Mouse (Mus musculus): ENCODE data around the gene Dact3.

Dact3 gene

DNA sequence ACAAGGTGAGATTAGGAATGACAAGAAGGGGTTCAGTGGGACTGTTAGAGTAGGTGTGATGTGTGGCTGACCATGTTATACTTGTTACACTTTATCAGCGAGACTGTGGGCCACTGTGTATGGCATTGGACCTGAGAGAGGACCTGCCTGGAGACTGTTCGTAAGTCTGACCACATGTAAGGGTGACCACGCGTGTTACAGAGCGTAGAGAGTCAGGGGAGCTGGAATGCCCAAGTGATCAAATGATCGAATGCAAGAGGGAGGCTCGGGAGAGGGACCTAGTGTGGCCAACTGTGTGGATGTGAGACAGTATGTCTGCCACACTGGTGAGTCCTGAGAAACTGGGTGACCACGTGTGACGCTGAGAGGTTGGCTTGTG, 17.2 kb downstream of the Dact3 start:
- DNase-seq (ENCODE audit: low spot score) = no peak

DNA sequence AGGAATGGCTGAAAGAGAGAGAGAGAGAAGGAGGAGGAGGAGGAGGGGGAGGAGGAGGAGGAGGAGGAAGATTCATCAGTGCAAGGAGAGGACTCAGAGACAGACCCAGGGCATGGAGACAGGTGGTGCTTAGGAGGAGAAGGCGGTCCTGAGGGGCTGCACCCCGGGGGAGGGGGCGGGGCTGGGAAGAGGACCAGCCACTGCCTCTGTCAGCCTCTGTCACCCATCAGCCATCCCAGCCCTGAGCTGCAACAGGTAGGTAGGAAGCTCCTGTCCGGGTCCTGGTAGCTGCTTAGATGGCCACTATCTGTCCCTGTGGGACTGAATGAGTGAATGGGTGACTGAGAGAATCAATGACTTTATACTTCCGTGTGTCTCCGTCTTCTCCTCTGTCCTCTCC, 18.5 kb downstream of the Dact3 start:
- no peak for DNase-seq (ENCODE audit: low spot score)

DNA sequence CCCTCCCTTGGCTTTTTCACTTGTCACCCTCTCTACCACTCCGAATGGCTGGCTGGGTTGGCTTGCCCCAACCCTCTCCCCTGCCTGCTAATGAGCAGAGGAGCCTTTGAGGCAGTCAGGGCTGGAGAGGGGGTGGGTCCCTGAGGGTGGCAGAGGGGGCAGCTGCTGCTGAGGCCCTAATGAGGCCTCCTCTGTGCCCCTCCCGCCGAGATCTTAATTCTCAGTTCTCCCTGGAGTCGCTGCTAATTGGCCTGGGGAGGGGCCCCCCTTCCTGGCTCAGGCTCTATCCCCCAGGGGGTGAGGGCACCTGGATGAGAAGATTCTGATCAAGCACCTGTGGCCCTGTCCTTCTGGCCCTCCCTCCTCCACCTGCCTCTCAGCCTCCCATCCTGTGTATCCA, 19.2 kb downstream of the Dact3 start:
- DNase-seq (ENCODE audit: low spot score) = no peak

DNA sequence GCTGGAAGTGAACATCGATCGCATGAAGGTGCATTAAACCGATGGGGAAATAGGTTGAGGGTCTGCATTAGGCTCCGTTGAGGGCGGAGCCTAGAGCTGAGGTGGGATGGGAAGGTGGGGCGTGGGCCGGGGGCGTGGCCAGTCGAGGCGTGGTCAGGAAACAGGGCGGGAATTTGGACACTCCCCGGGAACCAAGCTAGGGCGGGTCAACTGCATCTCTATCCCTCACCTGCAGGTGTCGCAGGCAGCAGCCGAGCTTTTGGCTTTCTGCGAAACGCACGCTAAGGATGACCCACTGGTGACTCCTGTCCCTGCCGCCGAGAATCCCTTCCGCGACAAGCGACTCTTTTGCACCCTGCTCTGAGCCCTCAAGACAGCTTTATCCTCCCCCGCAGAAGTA, 19.9 kb downstream of the Dact3 start:
- peak; percentile 72 for DNase-seq (ENCODE audit: low spot score)

DNA sequence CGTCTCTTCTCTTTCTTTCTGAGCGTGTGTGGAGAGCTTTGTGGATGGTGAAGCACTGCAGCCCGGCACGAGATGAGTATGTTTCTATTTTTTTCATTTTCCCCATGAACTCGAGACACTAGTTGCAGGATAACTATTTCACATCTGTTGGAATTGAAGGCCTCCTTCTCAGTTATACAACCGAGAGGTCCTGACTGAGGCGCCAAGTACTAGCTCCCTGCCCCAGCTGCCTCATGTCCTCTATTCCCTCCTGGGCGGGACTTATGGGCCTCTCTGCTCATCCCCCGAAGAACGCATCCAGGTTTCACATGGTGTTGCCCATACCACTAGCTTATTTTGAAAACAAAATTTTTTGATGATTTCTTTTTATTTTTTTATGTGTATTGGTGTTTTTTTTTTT, 20.4 kb downstream of the Dact3 start:
- no peak for DNase-seq (ENCODE audit: low spot score)

DNA sequence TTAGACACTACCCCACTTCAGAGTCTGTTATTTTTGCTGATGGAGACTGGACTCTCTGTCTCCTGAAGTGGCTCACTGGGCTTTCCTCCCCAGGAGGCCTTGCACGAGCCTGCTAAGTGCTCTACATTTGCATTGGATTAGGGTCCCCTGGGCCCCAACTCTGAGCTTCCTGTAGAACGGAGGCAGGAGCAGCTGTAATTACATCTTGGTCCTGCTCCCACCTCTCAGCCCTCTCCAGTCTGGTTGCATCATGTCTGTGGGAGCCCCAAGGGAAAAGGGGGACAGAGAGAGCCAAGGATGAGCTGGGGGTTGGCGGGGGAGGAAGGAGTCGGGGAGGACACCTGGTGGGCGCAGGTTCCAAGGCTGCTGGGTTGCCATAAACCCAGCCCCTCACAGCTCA, 25.4 kb downstream of the Dact3 start:
- no peak for DNase-seq (ENCODE audit: low spot score)

DNA sequence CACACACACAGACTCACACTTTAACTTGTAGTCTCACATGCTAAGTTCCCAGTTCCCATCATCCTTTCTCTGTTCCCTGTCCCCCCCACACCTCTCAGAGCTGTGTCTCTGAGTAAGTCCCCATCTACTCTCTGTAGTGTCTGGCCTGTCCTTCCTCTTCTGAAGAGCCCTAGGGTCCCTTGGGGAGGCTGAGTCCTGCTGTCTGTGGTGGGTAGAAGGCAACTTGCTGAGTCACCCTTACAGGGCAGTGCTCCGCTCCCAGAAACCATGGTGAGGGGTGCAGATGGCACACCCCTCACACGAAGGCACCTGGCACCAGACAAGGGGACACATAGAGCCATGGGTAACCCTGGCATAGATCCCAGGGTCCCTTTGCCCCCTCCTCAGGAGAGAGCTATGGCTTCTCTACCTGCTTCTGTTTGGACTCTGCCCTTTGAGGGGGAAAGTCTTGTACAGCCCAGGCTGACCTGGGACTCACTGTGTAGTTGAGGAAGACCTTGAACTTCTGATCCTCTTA, 28.4 kb downstream of the Dact3 start:
- DNase-seq (ENCODE audit: low spot score) = no peak

DNA sequence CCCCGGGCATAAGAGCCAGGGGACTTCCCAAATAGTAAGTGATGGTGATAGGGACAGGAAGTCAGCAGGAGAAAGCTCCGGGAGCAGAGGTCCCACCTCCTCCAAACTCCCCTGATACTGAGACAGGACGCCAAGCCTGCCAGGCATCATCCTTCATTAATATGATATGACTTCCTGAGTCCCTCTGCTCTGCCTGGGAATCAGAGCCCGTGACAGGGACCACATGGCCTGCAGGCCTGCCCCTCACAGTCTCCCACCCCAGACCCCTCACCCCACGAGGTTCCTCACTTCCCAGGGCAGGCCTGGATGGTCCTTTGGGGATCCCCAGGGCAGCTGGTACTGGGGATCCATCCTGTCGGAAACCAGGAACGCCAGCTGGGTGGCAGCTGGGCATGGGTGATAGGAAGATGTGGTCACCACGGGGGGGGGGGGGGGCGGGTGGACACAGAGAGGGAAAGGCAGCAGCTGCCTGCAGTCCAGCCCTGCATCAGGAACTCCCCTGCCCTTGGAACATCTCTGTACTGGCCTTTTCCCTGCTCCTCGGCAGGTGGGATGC, 29.1 kb downstream of the Dact3 start:
- DNase-seq (ENCODE audit: low spot score) = no peak

DNA sequence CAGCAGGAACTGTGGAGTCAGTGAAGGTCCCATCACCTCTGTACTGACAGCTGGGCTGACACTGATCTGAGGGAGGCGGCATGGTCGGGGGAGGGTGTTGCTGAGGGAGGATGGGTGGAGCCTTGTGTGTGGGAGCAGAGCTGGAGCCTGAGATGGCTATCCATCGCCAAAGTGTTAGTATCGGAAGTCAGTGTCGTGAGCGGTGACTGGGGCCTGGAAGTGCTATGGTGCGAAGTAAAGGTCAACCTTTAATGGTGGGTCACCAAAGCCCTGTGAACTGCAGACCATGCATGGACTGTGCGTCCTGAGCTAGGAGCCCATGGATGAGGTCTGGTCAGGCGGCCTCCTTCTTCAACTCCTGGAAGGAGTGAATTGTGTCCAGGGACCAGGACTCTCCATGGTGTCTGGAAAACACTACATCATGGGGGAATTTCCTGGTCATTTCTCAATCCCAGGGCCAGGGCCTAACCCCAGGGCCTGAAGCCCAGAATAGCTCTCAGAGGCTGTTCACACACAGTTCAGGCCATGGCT, 30.4 kb downstream of the Dact3 start:
- no peak for DNase-seq (ENCODE audit: low spot score)

DNA sequence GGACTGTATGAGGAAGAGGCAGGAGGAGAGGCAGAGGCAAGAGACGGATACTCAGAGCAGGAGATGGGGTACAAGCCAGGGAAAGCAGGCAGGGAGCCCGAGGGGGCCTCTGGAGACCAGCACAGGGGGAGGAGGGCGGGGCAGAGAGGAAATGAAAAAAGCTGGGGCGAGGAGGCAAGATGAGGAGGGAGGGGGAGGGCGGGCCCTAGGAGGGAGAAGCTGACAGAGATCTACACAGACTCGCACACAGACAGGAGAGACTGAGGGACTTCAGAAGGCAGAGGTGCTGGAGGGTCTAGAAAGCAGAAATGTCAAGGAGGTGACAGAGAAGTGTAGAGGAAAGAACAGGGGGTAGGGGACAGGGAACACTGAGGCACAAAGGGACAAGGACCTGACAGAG, 31.2 kb downstream of the Dact3 start, which contains the start of gene Ptgir:
Gene Ptgir (plus strand): TSS at position 210 of the 400 bp plus-strand sequence.
- DNase-seq (ENCODE audit: low spot score) = no peak

DNA sequence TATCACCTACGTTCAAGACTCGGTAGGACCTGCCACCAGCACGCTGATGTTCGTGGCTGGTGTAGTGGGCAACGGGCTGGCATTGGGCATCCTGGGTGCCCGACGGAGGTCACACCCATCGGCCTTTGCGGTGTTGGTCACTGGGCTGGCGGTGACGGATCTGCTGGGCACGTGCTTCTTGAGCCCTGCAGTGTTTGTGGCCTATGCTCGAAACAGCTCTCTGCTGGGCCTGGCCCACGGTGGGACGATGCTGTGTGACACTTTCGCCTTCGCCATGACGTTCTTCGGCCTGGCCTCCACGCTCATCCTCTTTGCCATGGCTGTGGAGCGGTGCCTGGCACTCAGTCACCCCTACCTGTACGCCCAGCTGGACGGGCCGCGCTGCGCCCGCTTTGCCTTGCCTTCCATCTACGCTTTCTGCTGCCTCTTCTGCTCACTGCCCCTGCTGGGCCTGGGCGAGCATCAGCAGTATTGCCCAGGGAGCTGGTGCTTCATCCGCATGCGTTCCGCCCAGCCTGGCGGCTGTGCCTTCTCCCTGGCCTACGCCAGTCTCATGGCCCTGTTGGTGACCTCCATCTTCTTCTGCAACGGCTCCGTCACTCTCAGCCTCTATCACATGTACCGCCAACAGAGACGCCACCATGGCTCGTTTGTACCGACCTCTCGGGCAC, 31.9 kb downstream of the Dact3 start:
- DNase-seq (ENCODE audit: low spot score) = no peak

DNA sequence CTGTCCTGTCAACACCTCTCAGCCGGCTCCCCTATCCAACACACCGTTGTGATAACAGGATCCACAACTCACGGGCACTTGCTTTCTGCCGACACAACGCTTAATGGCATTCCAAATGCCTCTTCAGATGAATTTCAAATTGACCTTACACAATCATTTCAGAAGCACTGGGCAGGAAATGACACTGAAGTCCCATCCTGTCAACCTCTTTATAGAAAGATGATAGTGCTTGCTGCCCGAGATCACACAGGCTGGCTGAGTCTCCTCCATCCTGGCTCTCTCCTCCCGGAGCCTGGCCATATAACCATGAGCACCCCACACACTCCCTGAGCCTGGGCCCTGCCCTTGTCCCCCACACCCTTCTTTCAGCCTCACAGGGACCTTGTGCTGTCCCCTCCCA, 32.7 kb downstream of the Dact3 start:
- no peak for DNase-seq (ENCODE audit: low spot score)

DNA sequence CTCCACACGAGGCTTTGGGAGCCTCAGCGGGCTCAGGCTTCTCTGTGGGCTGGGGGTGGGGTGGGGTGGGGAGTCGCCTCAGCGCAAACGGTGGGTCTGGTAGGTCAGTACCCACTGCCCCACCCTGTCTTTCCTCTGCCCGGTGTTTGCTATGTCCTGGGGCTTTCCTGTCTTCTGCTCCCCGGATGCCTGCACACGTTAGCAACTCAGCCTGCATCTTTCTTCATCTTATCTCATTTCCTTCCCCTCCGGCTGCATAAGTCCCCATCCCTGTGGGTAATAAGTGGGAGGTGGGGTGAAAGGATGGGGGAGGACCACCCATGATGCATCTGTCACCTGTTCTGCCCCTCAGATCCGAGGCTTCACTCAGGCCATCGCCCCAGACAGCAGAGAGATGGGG, 33.2 kb downstream of the Dact3 start:
- no peak for DNase-seq (ENCODE audit: low spot score)

DNA sequence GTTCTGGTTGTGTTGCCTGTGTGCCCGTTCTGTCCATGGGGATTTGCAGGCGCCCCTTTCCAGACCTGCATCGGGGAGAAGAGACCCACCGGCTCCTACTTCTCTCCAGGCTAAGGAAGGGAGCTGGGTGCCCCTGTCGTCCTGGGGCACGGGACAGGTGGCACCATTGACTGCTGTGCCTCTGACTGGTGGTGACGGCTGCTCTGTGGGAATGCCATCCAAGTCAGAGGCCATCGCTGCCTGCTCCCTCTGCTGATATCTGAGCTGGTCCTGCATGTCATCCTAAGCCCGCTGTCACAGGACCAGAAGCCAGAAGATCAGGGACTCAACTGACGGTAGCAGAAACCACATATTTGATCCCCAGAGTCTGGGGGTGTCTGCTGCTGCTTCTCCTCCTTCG, 33.7 kb downstream of the Dact3 start:
- DNase-seq (ENCODE audit: low spot score) = no peak

DNA sequence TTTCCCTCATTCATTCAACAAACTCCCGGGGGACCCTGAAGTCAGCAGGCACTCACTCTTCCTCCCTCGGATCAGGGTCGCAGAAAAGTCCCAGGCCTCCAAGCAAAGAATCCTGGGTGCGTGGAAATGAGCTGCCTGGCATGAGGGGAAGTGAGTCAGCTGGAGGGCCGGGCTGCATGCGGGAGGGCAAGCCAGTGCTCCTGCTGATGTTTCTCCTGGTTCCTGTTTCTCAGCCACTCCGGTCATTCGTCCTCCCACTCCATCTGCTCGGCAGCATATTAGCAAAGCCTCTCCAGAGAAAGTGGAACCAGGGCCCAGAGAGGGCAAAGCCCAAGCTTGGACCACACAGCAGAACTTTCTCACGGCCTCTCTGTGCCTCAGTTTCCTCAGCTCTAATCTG, 34.8 kb downstream of the Dact3 start:
- DNase-seq (ENCODE audit: low spot score) = no peak

DNA sequence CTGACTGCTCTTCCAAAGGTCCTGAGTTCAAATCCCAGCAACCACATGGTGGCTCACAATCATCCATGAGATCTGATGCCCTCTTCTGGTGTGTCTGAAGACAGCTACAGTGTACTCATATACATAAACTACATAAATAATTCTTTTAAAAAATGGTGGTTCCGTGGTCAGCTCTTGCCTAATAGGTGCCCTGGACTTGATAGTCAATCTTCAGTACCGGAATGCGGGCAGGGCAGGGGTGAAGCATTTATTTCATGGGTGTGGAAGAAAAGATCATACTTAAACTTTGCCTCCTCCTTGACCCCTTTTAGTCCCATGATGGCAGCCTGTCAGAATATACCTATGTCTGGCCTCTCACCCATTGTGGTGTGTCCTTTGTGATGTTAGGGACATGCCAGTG, 36.8 kb downstream of the Dact3 start:
- no peak for DNase-seq (ENCODE audit: low spot score)

DNA sequence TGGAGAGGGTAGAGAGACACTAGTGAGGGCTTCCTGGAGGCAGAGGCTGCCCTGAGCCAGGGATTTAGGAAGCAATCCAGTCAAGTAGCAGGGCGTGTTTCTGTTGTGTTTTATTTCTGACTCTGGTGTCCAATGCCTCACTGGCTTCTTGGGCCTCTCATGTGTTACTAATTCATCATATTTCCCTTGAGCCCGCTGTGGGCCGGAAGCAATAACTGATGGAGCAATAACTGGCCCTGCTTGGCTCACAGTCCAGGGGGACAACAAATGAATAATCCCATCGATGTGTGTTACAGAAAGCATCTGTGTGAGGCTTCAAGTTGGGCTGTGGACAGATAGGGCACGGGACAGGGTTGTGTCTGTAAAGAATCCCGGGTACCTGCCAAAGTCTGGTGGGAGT, 37.2 kb downstream of the Dact3 start:
- no peak for DNase-seq (ENCODE audit: low spot score)

DNA sequence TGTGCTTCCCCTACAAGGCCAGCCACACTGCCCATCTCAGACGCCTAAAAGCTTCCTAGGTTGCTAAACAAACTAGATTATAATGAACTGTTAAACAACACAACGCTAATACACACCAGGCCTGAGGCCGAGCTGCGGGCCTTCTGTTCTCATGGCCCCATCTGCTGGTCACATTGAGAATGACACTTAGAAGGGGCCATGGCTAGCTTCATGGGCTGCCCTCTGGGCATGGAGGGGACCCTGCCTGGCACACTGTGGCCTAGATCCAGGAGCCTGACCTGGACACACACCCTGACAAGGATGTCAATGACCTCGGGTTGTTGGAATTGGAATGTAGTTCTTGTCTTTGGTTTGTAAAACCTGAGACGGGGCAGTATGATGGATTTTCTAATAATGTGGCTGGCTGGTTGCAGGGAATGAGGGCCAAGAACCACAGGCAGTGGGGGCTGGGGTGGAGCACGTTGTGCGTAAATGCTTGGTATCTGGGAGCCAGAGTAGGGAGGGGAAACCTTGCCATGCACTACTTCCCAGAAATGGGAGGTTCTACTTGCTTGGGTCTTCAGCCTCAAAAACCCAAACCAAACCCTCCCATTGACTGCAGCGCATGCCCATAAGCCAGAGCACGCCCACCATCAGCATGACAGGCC, 38.8 kb downstream of the Dact3 start:
- peak; percentile 68 for DNase-seq (ENCODE audit: low spot score)

DNA sequence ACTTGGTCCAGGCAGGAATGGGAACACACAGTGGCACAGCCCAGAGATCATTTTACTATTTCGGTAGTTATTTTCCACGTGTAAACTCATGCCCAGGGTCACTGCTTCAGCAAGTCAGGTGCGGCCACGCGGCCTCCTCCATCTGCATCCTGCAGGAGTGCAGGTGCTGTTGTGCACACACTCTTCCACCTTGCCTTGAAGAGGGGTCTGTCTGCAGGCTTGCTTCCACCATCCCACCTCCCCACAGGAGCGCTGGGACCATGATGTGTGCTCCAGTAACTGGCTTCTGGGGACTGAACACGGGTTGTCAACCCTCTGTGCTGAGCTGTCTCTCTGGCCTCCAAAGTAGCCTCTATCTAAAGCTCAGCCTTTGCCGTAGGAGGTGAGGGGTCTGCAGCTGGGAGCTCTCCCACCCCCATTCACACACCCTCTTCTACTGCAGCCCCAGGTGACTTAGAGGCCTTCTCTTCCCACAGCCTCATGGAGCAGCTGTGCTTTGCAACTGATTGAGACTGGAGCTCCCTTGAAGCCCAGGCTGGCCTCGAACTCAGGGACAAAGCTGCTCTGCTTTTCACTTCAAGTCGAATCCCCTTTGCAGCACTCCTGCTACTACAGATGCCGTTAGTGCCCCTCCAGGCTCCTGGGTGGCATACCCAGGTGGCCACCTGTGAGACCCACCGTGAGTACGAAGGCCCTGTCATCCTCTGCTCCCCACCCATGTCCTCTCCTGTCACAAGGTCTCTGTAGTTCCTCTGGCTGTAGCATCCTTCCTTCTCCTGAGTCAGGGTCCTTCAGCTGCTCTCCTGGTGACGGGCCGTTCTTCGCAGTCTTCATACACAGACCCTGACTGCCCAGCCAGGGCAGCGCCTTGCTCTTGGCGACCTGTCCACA, 39.6 kb downstream of the Dact3 start:
- no peak for DNase-seq (ENCODE audit: low spot score)

DNA sequence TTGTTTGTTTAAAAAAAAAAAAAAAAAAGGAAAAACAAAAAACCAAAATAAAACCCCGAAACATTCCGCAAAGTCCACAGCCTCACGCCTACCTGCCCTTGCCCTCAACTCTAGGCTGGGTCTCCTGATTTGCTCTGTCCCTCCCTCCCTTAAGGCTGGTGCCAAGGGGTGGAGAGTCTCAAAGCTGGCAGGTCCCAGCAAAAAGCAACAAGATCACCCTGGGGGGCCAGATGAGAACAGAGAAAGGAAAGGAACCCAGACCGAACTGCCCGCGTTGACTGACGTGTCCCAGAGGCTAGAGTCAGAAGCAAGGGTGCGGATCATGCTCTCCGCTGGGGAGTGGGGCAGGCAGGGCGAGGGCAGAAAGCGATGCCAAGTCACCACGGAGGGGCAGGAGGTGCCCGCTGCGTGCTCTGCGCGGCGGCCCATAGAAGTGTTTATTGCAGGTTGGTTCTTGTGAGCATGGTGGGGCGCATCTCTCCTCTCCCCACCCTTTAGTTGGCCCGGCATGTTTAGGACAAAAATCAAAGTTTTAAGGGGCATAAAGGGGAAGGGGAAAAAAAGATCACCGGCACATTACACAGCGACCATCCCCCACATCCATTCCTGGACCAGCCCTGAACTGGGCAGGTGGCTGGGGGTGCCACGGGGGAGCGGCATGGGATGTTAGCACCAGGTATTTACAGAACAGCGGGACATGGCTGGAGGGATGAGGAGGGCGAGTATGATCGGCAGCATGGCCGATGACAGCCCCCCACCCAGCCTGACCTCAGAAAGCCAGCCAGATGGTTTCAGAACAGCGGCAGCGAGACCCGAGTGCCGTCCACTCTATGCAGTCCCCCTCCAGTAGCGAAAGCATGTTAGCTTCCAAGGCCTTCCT, 40.6 kb downstream of the Dact3 start:
- DNase-seq (ENCODE audit: low spot score) = no peak
